In the genomic region with DNA sequence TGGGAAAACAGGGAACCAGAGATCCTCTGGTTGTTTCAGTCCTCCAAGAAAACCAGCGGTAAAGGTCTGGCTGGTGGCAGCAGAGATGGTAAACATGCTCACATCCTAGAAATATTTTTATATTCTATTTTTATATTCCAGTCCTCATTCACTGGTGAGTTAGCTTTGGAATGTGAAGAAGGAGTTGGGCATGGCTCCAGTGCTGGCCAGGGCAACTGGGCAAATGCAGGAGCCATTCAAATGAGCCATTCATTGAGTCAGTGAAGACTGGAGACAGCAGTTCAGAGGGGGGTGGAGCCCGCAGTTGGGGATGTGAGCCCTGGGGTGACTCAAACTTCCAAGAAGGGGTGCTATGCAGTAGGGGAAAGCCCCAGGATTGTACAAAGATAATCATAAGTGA, we compare ENCODE assay signal across 12 mouse cellular contexts. TPM values are rescaled to one million over a fixed set of nuclear protein-coding genes. Genes with fewer than 3 reads are reported as not detected.
DNase-seq lines count a peak whose midpoint lies in the region; ATAC-seq lines count a peak whose summit lies in the region.
"Had no signal": no experiment of that assay in that cellular context is flagged by ENCODE, and none has a peak within 500 bp of the region (broad histone marks: within the 10 kb centered on the region; RNA-seq: fewer than 3 reads in every experiment).

No protein-coding gene starts in this region.

- no peak overlapping the region for H3K4me3 ChIP-seq in heart, embryonic 10.5 days
- no peak overlapping the region for H3K4me3 ChIP-seq in heart, embryonic 13.5 days
- no peak overlapping the region for H3K4me3 ChIP-seq in liver, embryonic 12.5 days
- H3K4me3 ChIP-seq: embryonic facial prominence, embryonic 10.5 days; liver, embryonic 15.5 days had no signal

- no peak overlapping the region for H3K9ac ChIP-seq in heart, embryonic 13.5 days
- H3K9ac ChIP-seq in liver, embryonic 12.5 days: no peak overlapping the region
- H3K9ac ChIP-seq: forebrain, postnatal 0 days; liver, embryonic 15.5 days had no signal

- 83% methylated on average over 2 of the region's 2 CpGs for WGBS in heart, embryonic 10.5 days
- 71% methylated on average over 2 of the region's 2 CpGs for WGBS in heart, embryonic 13.5 days
- WGBS in liver, embryonic 12.5 days (ENCODE audit: insufficient replicate concordance): 76% methylated on average over 2 of the region's 2 CpGs

- no peak overlapping the region for H3K27ac ChIP-seq in heart, embryonic 10.5 days
- peak overlapping the region; percentile 59 for H3K27ac ChIP-seq in heart, embryonic 13.5 days (replicated peaks)
- no peak overlapping the region for H3K27ac ChIP-seq in liver, embryonic 12.5 days
- H3K27ac ChIP-seq: embryonic facial prominence, embryonic 10.5 days; liver, embryonic 15.5 days had no signal

- DNase-seq in heart, adult 8-10 months (ENCODE audit: low spot score): peak; percentile 46
- no peak for DNase-seq in heart, embryonic 10.5 days (ENCODE audit: low spot score)
- DNase-seq in 3134 (ENCODE audit: extremely low read depth, insufficient read length, low spot score): peak; percentile 60
- DNase-seq in cerebellum, adult 18-20 months: peak; percentile 11 to 13
- no peak for DNase-seq in kidney, postnatal 4 days
- DNase-seq in adrenal gland, adult (ENCODE audit: inconsistent age in 2 of 2, low spot score in 1 of 2): no peak
- DNase-seq: forebrain, postnatal 0 days; retina, postnatal 1 day had no signal

- 0 out of 2 replicates have a peak, but pooled peaks cover 3% of the 10 kb centered on the region for H3K27me3 ChIP-seq in heart, embryonic 10.5 days (ENCODE audit: insufficient read depth, poor library complexity, severe bottlenecking)
- H3K27me3 ChIP-seq in heart, embryonic 13.5 days (replicated peaks): peaks cover 6% of the 10 kb centered on the region; the same call in 1 of the 2 replicates
- H3K27me3 ChIP-seq in liver, embryonic 12.5 days (replicated peaks): no peaks in the 10 kb centered on the region
- H3K27me3 ChIP-seq: liver, embryonic 15.5 days had no signal

- no peak overlapping the region for H3K4me2 ChIP-seq in heart, embryonic 13.5 days
- H3K4me2 ChIP-seq in liver, embryonic 12.5 days: no peak overlapping the region
- H3K4me2 ChIP-seq: liver, embryonic 15.5 days had no signal

- ATAC-seq in heart, embryonic 13.5 days (ENCODE audit: extremely low read depth, insufficient number of reproducible peaks, low FRiP score, low TSS enrichment): no peak
- no peak for ATAC-seq in liver, embryonic 12.5 days
- ATAC-seq: forebrain, postnatal 0 days had no signal

- no peaks in the 10 kb centered on the region for H3K4me1 ChIP-seq in heart, embryonic 10.5 days
- H3K4me1 ChIP-seq in heart, embryonic 13.5 days: peaks cover 13% of the 10 kb centered on the region
- no peaks in the 10 kb centered on the region for H3K4me1 ChIP-seq in liver, embryonic 12.5 days
- H3K4me1 ChIP-seq: embryonic facial prominence, embryonic 10.5 days; liver, embryonic 15.5 days had no signal

- H3K36me3 ChIP-seq in heart, embryonic 10.5 days: no peaks in the 10 kb centered on the region
- H3K36me3 ChIP-seq in heart, embryonic 13.5 days: no peaks in the 10 kb centered on the region
- no peaks in the 10 kb centered on the region for H3K36me3 ChIP-seq in liver, embryonic 12.5 days
- H3K36me3 ChIP-seq: embryonic facial prominence, embryonic 10.5 days; liver, embryonic 15.5 days had no signal

- no peaks in the 10 kb centered on the region for H3K9me3 ChIP-seq in heart, embryonic 10.5 days
- no peaks in the 10 kb centered on the region for H3K9me3 ChIP-seq in heart, embryonic 13.5 days
- no peaks in the 10 kb centered on the region for H3K9me3 ChIP-seq in liver, embryonic 12.5 days (replicated peaks)
- H3K9me3 ChIP-seq: embryonic facial prominence, embryonic 10.5 days; liver, embryonic 15.5 days had no signal

RNA-seq across cellular contexts. Expression of gene Akr1b3, which starts 42.9 kb away (rescaled TPM):
- total RNA-seq in heart, adult 8-10 months (2022): 100 to 1,000 TPM; 272 to 373 (median 320) TPM
- polyA plus RNA-seq in heart, embryonic 10.5 days (2016; fragmentation: Nextera tagmentation; extraction: Ambion mirVana): 232 and 247 TPM in 2 replicates
- 176 and 192 TPM in 2 replicates for polyA plus RNA-seq in heart, embryonic 13.5 days (2015; fragmentation: Nextera tagmentation; extraction: Ambion mirVana)
- polyA plus RNA-seq in liver, embryonic 12.5 days (2016; fragmentation: Nextera tagmentation; extraction: Ambion mirVana): 74.0 and 85.0 TPM in 2 replicates

Comparison
In these comparisons a context has a peak if more than half of its experiments do, and no peak if none do; other contexts are left out.
1. DNase-seq: peak in heart, adult 8-10 months (single experiment), 3134 (single experiment) and cerebellum, adult 18-20 months (2 of 2); none in heart, embryonic 10.5 days (single experiment), kidney, postnatal 4 days (0 of 2) and adrenal gland, adult (0 of 2).